Mouse (Mus musculus) G1E (cell line): Measurements from ENCODE around the gene Milr1.

Experiments
- CTCF ChIP-seq: IDR thresholded peaks from 2 replicates; pipeline ENCODE4 v1.5.1; 2012; ENCODE audit warnings: low read depth, low read length, inconsistent platforms, mixed read lengths
- GATA1 ChIP-seq: IDR thresholded peaks from 2 replicates; pipeline ENCODE4 v1.6.1; 2012; ENCODE audit warnings: borderline replicate concordance, low read length, inconsistent platforms, mixed read lengths
- POLR2AphosphoS5 ChIP-seq: IDR thresholded peaks from 2 replicates; pipeline ENCODE4 v1.6.1; 2012; ENCODE audit warnings: low read depth, low read length, inconsistent platforms; ENCODE audit not compliant: insufficient replicate concordance
- TAL1 ChIP-seq: conservative IDR thresholded peaks from 2 replicates; pipeline ENCODE4 v1.6.1; 2012; ENCODE audit warnings: low read depth, low read length, inconsistent platforms, mixed read lengths

DNA sequence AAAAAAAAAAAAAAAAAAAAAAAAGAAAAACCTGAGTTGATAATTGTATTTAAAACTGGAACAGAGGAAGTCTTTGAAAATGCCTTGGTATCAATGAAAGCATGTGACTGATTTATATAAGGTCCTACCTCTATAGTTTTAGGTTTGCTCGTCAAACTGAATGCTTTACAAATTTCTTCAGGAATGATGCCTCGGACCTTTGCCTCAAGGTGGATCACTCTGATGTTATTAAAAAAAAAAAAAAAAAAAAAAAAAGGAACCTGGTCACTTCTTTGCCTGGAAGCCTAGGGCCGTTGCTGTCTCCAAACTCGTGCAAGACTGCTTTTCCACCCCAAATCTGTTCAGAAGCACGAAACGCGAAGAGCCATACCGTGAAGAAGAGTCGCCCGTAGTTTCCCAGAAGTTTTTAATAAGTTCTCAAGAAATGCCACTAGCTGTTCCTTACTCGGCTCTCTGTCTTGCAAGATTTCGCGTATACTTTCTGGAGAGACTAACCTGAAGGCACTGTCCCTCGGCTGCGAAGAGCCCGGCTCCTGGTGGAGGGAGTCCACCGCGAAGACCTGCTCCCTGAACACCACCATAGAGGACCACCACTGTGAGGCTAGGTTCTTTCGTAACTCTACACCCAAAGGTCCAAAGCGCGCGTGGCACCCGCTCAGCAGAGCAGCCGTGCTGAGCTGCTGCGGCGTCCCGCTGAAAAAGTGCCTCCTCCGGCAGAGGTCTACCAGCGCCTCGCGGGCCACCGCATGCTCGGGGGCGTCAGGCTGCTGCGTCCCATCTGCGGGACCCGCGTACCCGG lies 27.8 kb downstream of the Milr1 start:
- no peak for TF ChIP-seq CTCF
- no peak for TF ChIP-seq POLR2AphosphoS5
- TF ChIP-seq TAL1: no peak
- TF ChIP-seq GATA1: no peak
